ENCODE assay signal across 8 mouse cellular contexts in genomic region chr5:121003781-121004180, GRCm38 (mm10). TPM values are rescaled to one million over a fixed set of nuclear protein-coding genes. Genes with fewer than 3 reads are reported as not detected.
DNase-seq lines count a peak whose midpoint lies in the region; ATAC-seq lines count a peak whose summit lies in the region.

No protein-coding gene starts in this region.

- intact Hi-C loops in left cerebral cortex, postnatal 14 days (cut with DNase I), result no loop called here

- DNase-seq in right cerebral cortex, adult 18-20 months, result peak; percentile 76
- DNase-seq in right cerebral cortex, postnatal 4 days, result no peak
- DNase-seq in cerebellum, postnatal 25 days, result peak; percentile 79 to 80
- peak; percentile 58 to 64 for DNase-seq in left cerebral cortex, postnatal 14 days (ENCODE audit: low spot score in 2 of 2)
- DNase-seq in yolk sac, embryonic 10.5 days (ENCODE audit: low spot score), result no peak
- no peak for DNase-seq in adrenal gland, adult 8-10 months
- DNase-seq in kidney, postnatal 10 days, result no peak

- ATAC-seq in megakaryocyte, adult 5-6 weeks (ENCODE audit: poor library complexity, severe bottlenecking), result no peak

RNA-seq across cellular contexts. Expression of gene Rph3a, which starts 6.1 kb away (rescaled TPM):
- total RNA-seq in left cerebral cortex, postnatal 14 days (2021), result 100 to 1,000 TPM; 252 to 253 TPM
- 0.18 TPM in 1 of 2 replicates, not detected in the other for total RNA-seq in megakaryocyte, adult 5-6 weeks (2015)
- total RNA-seq in megakaryocyte, adult 5-6 weeks (2017), result not detected in 2 replicates
- 1 to 10 TPM; 3.5 to 9.1 (median 6.0) TPM for total RNA-seq in adrenal gland, adult 8-10 months (2022)

Comparison
In these comparisons a context has a peak if more than half of its experiments do, and no peak if none do; other contexts are left out.
1. DNase-seq: peak in right cerebral cortex, adult 18-20 months (single experiment), cerebellum, postnatal 25 days (2 of 2) and left cerebral cortex, postnatal 14 days (2 of 2); none in right cerebral cortex, postnatal 4 days (single experiment), yolk sac, embryonic 10.5 days (single experiment), adrenal gland, adult 8-10 months (single experiment) and kidney, postnatal 10 days (single experiment).
2. RNA of gene Rph3a, which starts 6.1 kb away (total RNA-seq): 252 to 253 TPM in left cerebral cortex, postnatal 14 days; 3.5 to 9.1 TPM in adrenal gland, adult 8-10 months and 0.18 TPM in megakaryocyte, adult 5-6 weeks; every median in the first group is over 10 times any median in the second.